Mouse (Mus musculus): ENCODE measurements around the gene Tec. TPM values are rescaled to one million over a fixed set of nuclear protein-coding genes. Genes with fewer than 3 reads are reported as not detected.

Gene Tec
- polyA plus RNA-seq, 1 experiment from 2014 or later = 81.3 TPM

DNA sequence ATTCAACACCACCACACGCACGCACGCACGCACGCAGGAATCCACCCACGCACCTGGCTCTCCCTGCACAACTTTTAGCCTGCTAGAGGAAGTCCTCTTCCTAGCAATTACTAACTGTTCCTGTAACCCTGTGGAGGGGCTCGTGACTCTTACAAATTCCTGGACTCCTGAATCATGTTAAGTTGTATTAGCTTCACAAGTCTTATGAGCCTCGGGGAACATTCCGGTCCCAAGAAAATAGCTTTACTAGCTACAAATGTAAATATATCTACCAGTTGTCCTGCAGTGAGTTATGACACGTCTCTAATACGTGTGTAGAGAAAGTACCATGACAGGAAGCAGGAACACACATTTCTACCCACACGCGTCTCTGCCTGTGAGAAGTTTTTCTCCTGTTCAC, 158.8 kb downstream of the Tec start:
- Histone ChIP-seq H3K27ac (no peak overlapping the region), H3K4me3 (ENCODE audit: inconsistent target) (no peak overlapping the region), H3K36me3 (ENCODE audit: inconsistent target) (no peaks in the 10 kb centered on the region), H3K79me2 (ENCODE audit: inconsistent target) (no peaks in the 10 kb centered on the region)
- WGBS (ENCODE audit: missing documents) = 55% methylated on average over 13 of the region's 13 CpGs

DNA sequence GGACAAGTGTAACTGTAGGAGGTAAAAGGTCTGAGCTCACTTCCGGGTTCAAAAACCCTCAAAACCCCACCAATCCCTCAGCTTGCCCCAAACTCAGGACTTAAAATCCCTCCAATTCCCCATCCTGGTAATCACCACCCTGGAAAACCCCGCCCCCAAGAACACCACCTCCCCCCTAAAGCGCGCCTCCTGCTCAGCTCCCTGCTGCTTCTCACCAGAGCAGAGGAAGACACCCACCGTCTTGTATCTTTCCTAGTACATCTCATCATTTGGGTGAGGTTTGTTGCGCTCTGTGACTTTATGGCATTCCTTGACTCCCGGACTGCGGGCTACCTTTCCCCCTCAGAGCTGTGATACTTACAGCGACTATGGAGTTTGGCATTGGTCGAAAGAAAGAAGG, 161.6 kb downstream of the Tec start:
- 83% methylated on average over 10 of the region's 10 CpGs for WGBS (ENCODE audit: missing documents)
- H3K79me2 ChIP-seq (ENCODE audit: inconsistent target) = no peaks in the 10 kb centered on the region
- H3K36me3 ChIP-seq (ENCODE audit: inconsistent target) = no peaks in the 10 kb centered on the region
- H3K4me3 ChIP-seq (ENCODE audit: inconsistent target) = no peak overlapping the region
- H3K27ac ChIP-seq = no peak overlapping the region

DNA sequence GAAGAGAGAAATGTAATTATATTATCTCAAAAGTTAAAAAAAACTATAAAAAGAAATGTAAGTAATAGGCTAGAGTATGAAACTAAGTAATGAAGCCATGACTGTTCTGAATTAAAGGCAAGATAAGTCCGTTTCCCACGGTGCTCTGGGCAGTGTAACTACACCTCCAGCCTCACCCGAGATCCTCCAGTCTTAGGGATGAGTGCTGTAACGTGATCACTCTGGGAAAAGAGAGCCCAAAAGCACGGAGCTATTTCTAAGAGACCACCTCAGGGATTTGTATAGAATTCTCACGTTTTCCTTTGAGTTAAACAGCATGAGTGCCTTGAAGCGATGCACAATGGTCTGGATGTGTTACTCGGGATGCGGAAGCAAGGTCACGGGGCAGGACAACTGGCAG, 162.2 kb downstream of the Tec start:
- H3K27ac ChIP-seq = no peak overlapping the region
- H3K36me3 ChIP-seq (ENCODE audit: inconsistent target) = no peaks in the 10 kb centered on the region
- no peaks in the 10 kb centered on the region for H3K79me2 ChIP-seq (ENCODE audit: inconsistent target)
- H3K4me3 ChIP-seq (ENCODE audit: inconsistent target) = no peak overlapping the region
- 92% methylated on average over 10 of the region's 10 CpGs for WGBS (ENCODE audit: missing documents)

Other genes starting within 250 kb of the Tec start
- not detected in 3 replicates for gene Cnga1, start 224.2 kb downstream of the Tec start, polyA plus RNA-seq (2018)
- gene Nipal1, start 220.7 kb downstream of the Tec start, polyA plus RNA-seq (2018) = not detected in 3 replicates
- gene Txk, start 115.7 kb downstream of the Tec start, polyA plus RNA-seq (2018) = 0.06 to 0.37 TPM (median 0.27 TPM) in 3 replicates
- 21.7 to 48.1 TPM (median 30.2 TPM) in 3 replicates for gene Slain2, start 45.8 kb upstream of the Tec start, polyA plus RNA-seq (2018)
- gene Gm10135, start 106.2 kb upstream of the Tec start, polyA plus RNA-seq (2018) = not detected in 3 replicates
- gene Slc10a4, start 138.4 kb upstream of the Tec start, polyA plus RNA-seq (2018) = not detected in 3 replicates

Data from macrophage (primary cell).